Mouse (Mus musculus) left cerebral cortex, adult 9 months (tissue): ENCODE data around the gene 2210017I01Rik.

ENCODE experiments used
- DNase-seq, 2 experiments: peaks; one replicate each; pipeline ENCODE4 v3.0.0; 2022; ENCODE audit warnings: low spot score in 2 of 2

The 2210017I01Rik gene

DNA sequence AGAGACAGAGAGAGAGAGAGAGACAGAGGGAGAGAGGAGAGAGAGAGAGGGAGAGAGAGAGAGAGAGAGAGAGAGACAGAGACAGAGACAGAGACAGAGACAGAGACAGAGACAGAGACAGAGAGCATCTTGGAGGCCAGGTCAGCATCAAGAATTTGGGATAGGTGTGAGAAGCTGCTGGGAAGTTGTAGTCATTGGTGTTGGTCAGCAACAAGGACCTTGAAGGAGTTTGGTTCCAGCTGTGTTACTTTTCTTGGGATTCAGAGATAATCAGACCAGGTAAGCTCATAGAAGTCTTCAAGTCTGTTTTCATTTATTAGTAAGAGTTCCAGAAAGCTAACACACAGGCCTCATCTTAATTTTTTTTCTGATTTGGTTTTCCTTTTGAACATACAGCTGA is at the start of gene 2210017I01Rik:
Gene 2210017I01Rik (minus strand): TSS at position 101 of the 400 bp plus-strand sequence.
- no peak for DNase-seq

DNA sequence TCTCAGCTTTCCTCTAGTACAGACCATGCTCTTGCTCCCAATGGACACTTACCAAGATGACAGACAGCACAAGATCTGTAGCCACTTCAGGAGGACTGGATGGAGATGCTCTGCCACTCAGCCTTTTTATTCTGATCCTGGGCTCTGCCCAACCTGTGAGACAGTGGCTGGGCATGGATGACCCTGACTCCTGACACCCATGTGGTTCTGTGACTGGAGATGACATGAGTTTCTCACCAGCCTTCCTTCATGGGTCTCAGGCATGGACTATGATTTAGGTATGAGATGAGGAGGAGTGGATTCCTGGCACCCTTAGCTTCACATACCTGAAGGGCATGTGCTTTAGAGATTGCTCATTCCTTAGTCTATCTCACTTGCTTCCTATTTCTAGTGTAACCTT is 49.5 kb upstream of the 2210017I01Rik start, which contains the start of gene Lce1b:
Gene Lce1b (minus strand): TSS at position 101 of the 400 bp plus-strand sequence.
- no peak for DNase-seq

DNA sequence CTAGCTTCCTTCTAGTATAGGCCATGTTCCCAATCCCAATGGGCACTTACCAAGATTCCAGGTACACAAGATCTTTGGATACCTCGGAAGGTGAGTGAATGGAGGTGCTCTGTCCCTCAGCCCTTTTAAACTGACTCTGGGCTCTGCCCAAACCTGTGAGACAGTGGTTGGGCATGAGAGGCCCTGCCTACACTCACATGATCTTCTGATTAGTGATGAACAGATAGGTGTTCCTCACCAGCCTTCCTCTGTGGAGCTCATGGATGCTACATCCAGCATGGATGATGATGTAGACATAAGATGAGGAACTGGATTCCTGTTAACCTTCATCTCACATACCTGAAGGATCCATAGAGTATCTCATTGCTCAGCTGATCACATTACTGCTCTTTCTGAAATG is 40.9 kb upstream of the 2210017I01Rik start, which contains the start of gene Lce1a1:
Gene Lce1a1 (minus strand): TSS at position 101 of the 400 bp plus-strand sequence.
- DNase-seq = no peak

DNA sequence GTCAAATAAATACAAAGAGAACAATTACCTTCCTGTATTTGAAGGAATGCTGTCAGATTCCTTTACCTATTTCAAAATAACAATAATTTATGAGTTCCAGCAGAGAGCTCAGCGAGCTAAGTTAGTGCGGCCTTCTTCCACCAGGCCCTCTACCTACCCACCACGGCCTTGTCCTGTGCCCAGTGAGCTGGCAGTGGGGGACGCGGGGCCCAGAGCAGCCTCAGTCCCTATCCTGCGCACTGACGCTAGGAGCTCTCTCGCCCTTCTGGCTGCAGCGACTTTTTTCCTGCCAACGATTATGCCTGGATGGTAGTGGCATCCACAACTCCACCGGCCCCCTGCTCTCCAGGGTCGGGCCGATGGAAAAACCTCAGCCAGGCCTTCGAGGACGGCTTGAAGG is 32.6 kb upstream of the 2210017I01Rik start:
- no peak for DNase-seq

DNA sequence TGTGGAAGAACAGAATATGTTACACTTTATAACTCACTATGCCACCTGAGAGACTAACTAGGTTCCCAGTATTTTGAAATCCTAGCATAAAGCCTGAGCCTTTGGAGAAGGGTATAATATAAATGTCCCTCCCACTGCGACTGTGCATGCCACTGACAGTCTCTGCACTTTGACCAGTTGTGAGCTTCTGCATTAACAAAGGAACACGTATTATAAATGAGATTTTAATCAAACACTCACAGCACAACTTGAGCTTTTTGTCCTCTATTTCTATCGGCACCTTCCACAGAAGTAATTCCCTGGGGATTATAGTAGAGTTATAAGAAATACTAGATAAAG is 31.3 kb upstream of the 2210017I01Rik start:
- no peak for DNase-seq

DNA sequence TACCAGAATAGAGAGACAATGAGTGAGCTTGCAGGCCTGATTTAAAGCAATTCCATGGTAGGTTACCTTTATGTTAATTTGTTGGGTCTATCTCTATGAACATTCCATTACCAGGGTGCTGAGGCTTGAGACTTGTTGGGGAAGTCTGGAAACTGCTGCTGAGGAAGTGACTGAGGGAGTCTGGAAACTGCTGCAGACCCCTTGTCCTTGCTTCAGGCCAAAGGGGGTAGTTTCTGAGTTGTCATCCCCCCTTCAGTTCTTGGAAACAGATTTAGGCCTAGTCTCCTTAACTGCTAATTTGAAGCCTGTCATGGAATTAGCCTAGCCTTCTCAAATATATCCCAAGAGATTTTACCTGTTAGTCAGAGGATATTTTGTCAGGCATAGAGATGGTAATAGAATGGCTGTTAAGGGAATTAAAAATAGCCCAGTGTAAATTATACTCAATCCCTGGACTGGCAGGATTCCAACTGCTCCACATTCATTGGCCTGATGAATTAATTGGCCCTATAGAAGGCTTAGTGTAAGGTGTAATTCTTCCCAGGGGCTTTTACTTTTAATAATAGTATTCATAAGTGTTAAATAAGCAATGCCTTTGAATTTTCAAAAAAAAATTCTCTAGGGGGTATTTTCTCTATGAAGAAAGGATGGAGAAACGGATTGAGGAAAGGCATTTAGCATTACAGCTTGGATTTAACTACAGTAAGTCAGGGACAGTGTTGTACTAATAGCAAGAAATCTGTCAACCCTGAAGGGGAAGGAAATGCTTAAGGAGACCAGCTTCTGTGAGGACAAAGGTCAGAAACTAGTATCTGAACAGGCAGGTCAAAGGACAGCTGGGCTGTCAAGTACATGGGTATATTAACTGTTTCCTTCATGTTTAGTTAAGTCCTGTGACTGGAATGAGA is 30.7 kb upstream of the 2210017I01Rik start:
- no peak for DNase-seq

DNA sequence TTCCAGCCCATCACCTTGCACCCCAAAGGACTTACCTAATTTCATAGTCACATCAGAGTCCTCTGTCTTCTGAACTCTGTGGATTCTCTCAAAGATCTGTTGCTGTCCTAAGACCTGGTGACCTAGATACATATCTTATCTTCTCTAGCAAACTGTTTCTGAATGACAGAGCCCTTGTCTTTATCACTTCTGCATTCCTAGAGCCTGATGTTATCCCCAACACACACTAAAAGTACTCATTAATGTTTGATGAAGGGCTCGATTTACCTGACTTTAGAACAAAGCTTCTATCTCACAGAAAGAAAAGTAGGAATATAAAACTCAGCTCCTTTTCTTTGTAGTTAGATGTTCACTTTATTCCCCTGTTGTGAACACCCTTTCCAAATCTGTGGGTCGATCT is 14.3 kb upstream of the 2210017I01Rik start, which contains the start of gene Lce6a:
Gene Lce6a (minus strand): TSS at position 101 of the 400 bp plus-strand sequence.
- no peak for DNase-seq

DNA sequence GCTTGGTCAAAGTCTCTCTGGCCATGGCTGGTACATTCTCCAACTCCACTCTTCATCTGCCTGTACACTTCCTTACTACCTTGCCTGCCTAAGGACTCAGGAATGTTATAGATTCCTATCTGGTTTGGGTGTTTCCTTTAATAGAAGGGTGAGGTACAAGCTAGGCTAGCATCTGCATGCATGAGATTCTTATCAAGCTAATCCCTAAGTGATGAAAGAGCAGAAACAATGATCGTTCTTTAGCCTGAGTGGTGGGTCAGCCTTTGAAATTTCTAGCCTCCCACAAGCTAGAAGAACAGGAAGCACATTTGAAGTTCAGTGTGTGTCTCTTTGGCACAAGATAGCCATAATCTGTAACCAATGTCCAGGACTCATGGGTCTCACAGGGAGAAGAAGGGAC is 2.5 kb upstream of the 2210017I01Rik start:
- DNase-seq = no peak

DNA sequence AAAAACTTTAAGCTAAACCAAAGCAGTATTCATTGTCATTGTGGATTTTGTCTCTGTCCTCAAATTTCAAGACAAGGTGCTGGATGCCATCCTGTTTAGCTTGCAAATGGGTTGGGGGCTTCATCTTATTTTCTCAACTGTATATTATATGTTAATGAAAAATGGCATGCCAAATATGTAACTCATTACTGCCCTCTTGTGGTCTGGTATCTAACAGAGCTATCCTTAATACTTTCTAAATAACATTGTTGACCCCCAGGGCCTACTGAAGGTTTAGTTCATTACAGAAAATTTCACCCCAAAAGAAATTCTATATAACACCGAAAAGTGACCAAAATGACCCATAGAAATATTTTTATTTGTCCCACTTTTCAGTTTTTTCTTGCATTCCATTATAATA is 5.1 kb downstream of the 2210017I01Rik start:
- DNase-seq = no peak

DNA sequence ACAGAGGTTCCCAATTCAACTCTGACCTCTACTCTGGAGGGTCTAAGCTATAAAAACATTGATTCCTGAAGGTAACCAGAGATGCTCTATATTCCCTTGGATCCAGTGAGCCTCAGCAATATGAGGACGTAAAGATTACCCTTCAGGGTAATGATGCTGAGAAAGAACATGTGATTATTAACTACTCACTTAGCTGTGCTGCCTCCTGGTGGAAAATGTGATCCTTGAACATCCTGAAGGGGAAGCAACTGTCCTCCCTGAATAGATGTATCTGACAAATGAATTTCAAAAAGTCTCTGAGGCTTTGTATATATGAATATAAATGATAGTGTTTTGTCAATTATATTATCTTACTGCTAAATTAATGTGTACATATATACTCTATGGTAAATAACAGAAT is 6.8 kb downstream of the 2210017I01Rik start:
- DNase-seq = no peak

DNA sequence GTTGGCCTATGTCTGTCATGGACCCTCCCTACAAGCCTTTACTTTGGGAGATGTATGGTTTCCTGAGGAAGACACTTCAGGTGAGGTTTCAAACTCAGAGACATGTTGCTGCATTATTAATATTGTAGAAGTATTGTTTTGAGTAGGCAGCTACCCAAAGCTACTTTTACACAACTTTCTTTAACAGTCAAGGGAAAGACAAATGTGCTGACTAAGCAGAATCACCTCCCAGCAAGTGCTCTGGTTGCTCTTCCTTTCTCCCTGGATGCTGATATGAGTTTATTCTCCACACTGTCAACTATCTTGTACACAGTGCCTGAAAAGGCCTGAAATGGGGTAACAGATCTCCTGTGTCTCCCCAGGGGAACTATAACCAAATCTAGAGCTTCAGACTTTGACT is 7.3 kb downstream of the 2210017I01Rik start:
- DNase-seq = no peak

DNA sequence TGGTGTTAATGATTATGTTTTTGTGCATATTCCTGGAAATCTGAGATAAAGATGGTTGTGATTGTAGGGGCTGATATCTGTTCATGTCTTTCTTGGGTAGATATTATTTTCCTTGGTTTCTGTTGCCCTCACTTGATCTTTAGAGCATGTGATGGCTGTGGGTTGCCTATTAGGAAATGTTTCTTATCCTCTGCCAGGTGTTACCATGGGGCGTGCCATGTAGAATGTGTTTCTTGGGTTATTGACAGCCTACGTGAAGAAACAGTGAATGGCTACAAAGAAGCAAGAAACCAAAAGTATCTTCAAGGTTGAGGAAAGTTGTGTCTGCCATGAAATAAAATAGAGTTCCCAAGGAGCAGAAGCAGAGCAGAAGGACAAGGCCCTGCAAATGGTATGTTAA is 8.9 kb downstream of the 2210017I01Rik start:
- no peak for DNase-seq

DNA sequence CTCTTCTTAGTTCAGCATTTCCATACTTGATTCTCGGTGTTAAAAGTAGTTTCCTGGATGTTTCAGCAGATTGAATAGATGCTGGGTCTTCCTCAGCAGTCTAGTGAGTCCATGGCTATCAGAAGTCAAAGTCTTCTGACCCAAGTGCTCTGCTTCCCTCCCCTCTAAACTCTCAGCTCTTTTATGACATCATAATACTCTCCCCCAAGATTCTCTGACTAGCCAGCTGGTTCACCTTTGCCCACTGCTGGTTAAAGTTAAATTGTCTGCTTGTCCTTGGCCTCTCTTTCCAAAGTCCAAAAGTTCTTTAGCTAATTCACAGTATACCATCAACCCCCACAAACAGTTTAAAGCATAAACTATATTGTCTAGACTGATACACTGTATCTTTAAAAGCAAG is 18.4 kb downstream of the 2210017I01Rik start, which contains the start of gene Smcp:
Gene Smcp (minus strand): TSS at position 140 of the 400 bp plus-strand sequence.
- no peak for DNase-seq

DNA sequence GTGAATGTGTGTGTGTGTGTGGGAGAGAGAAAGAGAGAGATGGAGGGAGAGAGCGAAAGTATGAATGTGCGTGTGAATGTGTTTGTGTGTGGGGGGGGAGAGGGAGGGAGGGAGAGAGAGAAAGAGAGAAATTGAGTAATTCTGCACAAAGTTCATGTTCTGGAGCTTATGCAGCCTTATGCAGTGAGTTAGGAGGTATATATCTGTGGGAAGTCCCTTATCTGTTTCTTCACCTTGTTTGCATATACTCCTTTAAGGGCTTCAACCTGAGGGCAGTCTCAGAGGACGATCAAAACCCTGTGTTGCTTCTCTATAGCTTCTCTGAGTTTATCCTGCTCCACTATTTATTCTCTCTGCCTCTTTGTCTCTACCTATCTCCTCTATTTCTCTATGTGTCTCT is 20.1 kb downstream of the 2210017I01Rik start:
- DNase-seq = no peak

DNA sequence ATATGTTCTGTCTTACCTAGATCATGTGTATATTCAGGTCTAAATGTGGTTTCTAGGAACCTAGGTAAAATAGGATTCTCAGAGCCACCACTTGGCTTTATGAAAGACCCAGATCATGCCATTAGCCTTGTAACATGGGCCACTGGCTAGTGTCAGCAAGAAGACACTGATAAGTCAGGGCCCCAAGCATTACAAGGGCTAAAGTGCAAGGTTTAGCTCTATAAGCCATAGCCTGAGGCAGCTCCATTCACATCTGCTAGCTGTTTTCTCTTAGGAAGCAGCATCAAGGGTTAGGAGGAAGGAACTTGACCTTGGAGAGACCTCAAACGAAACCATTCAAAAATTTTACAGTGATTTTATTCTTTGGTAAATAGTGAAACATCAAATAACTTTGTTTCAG is 22.2 kb downstream of the 2210017I01Rik start:
- no peak for DNase-seq

DNA sequence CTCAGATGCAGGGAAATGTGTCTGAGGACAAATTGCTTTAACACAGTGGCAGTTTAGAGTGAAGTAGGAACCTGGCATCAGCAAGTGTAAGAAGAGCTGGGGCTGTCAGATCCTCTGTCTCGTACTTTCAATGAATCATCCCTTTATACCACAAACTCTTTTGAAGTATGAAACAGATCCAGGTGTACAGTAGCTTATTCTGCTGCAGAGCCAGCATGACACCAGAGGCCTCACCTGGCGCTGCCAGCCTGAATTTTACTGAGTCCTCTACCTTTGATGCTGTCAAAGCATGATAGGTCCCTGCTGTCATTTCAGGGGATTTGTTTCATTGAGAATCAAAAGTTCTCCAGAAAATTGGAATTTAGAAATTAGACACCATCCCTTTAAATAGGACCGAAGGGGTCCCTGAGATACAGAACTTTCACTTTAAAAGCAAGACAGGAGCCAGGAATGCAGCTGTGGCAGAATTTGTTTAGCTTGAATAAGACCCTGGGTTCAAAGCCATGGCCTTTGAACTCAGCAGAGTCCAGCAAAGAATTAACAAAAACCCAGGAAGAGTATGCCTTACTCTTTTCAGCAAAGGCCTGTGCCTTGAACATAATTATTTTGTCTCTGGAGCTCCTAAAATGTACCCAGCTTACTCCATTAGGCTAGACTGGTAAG is 24.0 kb downstream of the 2210017I01Rik start:
- DNase-seq = no peak

DNA sequence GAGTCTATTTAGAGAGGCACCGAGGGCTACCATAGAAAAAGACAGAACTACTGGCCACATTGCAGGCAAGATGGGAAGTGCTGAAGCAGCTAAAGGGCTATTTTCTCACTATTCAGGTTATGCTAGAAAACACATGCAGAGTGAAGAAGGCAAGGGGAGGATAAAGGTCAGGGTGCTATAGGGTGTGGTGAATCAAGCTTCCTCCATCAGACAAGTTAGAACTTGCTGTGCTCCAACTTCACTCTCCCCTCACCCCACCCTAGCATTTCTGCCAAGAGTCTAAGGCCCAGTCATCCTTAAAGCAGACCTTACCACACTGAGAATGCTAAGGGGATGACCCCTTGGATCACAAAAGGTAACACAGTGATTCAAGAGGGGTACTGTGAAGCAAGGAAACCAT is 27.8 kb downstream of the 2210017I01Rik start:
- no peak for DNase-seq

DNA sequence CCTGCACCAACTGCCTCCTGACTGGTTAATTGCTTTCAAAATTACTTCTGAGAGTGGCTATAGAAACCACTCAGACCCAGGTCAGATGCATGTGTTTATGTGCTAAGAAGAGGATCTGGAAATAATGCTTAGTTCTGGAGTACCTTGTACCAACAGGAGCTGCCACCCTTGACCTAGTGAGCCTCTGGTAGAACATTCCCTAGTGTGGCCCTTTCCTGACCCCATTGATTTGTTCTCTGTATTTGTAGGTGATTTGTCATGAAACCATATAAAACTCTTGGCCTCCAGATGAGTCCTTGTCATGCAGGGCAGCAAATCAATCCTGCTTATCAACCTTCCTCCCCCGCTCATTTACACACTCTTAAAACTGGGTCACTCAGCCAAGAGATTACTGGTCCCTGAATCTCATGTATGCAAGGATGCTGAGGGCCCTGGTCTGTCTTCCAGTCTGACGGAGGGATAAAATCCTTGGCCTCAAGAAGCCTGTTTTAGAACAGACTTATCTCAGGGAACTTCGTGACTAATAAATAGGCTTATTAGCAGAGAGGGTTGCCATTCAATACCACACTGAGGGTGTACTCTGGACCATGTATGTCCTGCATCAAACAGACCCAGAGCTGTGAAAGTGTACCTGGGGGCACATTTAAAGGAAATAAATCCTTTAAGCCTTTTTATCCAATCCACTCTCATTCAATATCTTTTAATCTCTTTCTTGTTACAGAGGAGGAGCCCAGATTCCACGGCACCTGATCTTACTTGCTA is 28.5 kb downstream of the 2210017I01Rik start:
- DNase-seq = no peak

DNA sequence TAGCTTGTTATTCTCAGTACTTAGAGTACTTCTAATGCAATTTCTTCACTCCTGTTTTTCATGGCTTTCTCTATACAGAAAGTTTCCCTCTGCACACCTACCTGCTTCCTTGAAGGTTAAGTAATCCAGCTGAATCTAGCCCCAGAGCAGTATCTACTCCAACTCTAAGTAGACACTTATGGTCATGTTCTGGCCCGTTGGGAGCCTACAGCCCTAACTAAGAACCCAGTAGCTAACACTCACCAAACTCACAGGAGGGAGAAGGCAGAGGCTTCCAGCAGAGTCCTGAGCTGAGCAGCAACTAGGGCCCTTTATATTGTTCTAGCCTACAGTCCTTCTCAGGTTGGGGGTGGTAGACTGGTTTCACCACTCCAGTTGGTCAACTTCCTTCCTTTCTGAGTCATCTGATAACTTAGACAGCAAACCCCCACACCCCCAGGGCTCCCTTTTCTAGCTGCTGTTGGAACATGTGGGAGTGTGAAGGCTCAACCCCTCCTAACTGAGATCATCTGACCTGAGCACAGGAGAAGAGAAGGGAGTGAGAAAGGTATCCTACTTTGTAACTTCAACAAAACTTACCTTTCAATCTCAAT is 33.7 kb downstream of the 2210017I01Rik start, which contains the start of gene Ivl:
Gene Ivl (minus strand): TSS at position 287 of the 593 bp plus-strand sequence.
- DNase-seq = no peak

DNA sequence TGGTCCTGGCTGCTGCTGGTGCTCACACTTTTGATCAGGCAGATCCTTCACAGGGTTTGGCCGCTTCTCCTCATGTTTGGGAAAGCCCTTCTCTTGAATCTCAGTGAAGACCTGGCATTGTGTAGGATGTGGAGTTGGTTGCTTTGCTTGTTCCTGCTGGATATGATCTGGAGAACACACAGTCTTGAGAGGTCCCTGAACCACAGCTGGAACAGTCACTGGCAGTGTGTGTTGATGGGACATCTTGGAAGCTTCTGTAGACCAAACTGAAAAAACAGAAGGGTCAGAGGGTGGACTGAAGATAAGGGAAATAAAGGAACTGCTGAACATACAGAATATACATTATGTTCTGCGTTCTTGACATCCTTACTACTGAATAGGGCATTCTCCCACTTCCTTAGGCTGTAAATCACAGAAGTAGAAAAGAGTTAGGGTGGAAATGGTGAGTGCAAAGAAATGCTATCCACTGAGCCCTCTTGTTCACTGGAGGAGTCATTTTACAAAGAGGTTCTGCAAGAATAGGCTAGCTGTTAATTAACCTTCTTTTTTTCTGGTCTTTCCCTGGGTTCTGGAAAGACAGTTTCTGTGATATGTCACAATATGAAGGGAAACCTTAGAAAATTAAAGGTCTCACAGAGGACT is 34.7 kb downstream of the 2210017I01Rik start:
- DNase-seq = no peak

DNA sequence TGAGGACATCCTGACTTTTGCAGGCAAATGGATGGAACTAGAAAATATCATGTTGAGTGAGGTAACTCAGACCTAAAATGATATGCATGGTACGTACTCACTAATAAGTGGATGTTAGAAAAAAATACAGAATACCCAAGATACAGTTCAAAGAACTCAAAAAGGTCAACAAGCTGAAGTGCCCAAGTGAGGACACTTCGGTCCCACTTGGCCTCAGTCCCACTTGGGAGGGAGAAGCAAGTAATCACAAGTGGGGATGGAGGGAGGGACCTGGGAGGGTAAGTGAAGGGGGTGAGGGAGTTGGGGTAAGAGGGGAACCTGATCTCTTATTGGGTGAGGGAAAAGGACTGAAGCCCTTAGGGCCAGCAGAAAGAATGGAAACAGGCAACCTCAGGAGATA is 38.5 kb downstream of the 2210017I01Rik start:
- DNase-seq = no peak
